Mouse (Mus musculus) brain, embryonic 14.5 days (tissue): ENCODE data around the gene Cdk17. TPM values are rescaled to one million over a fixed set of nuclear protein-coding genes. Genes with fewer than 3 reads are reported as not detected.

Experiments
- DNase-seq: peaks from one replicate; pipeline ENCODE4 v3.0.0-alpha.2; 2011; ENCODE audit warnings: low read depth
- CTCF ChIP-seq: fragments of 200-500 bp; IDR thresholded peaks from 2 replicates; pipeline ENCODE4 v1.5.1; 2012; ENCODE audit warnings: inconsistent platforms, mild to moderate bottlenecking, moderate library complexity, borderline replicate concordance; ENCODE audit not compliant: insufficient read depth, insufficient read length; ENCODE audit errors: extremely low read depth
- POLR2A ChIP-seq: fragments of 200-500 bp; IDR thresholded peaks from 2 replicates; pipeline ENCODE4 v1.6.1; 2012; ENCODE audit warnings: mild to moderate bottlenecking, inconsistent platforms, borderline replicate concordance; ENCODE audit not compliant: poor library complexity, insufficient read depth, insufficient read length, severe bottlenecking; ENCODE audit errors: extremely low read depth
- polyA plus RNA-seq: library from polyadenylated mRNA; depleted of rRNA; stranded (reverse); fragments of >200 nt; gene quantifications from 2 replicates; pipeline ENCODE4 v1.2.3, GENCODE M21; 2012

The Cdk17 gene
- polyA plus RNA-seq, 1 experiment: 70.5 TPM

DNA sequence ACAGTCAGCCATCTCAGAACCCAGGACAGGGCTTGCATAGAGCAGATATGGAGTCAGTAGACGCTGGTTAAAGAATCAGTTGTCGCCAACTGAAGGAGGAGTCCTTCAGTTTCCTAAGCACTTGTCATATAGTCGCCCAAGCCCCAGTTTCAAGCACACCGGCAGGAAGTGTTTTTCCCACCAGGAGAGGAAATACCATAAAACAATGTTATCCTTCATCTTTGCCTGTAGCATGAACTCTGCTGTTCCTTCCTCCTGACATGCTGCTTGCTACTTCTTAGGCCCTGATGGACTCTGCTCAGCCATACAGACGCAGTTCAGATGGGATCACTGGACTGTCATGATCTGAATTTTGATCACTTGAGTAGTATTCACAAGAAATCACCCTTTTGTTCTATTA is 124.8 kb downstream of the Cdk17 start:
- DNase-seq: no peak
- TF ChIP-seq CTCF (no peak), POLR2A (no peak)

- no peak for DNase-seq
- no peak for TF ChIP-seq CTCF
- no peak for TF ChIP-seq POLR2A
These were observed 127.0 kb downstream of the Cdk17 start for GRCm38 (mm10) chr10:93287551-93288145.

DNA sequence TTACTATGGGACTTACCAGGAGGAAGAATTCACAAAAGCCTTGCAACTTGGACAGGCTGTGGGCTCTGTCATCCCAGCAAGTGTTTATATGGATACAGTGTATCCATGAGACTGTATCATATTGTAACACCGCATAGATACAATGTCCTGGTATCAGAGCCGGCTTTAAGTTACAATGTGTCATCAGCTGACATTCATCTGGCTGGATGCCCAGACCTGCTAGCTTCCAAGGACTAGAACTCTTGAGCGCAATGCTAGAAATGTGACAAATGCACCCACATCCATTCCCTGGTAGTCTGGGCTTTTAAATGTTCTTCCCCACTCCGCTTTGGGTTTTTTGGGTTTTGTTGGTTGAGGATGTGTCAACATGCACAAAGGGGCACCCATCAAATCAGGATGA is 127.7 kb downstream of the Cdk17 start:
- TF ChIP-seq CTCF: no peak
- TF ChIP-seq POLR2A: no peak
- peak; percentile 77 for DNase-seq

GRCm38 (mm10) chr10:93289404-93289803 is 128.7 kb downstream of the Cdk17 start:
- no peak for TF ChIP-seq CTCF
- TF ChIP-seq POLR2A: no peak
- DNase-seq: peak; percentile 80

- peak; percentile 80 for DNase-seq
- peak; percentile 78 for TF ChIP-seq CTCF
- no peak for TF ChIP-seq POLR2A
These were observed 130.7 kb downstream of the Cdk17 start for GRCm38 (mm10) chr10:93291352-93291751.

GRCm38 (mm10) chr10:93291843-93292242 is 131.2 kb downstream of the Cdk17 start:
- DNase-seq: peak; percentile 93
- no peak for TF ChIP-seq POLR2A
- peak; percentile 90 for TF ChIP-seq CTCF

DNA sequence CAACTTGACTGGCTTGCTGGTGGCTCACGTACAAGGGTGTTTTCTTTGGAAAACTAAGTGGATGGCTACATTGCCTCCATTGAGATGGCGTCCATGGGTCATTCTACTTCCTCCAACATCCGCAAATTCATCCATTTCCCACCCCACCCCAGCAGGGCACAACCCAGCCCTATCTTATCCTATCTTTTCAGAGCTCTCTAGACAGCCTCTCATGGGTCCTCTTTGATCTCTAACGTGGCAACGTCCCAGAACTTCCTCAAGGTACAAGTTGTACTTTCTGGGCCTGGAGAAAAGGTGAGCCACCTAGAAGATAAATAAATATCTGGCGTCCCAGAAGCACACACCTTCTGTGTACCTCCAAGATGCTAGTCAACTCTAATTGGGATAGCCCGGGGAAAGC is 132.9 kb downstream of the Cdk17 start:
- TF ChIP-seq POLR2A (no peak), CTCF (no peak)
- DNase-seq: no peak

GRCm38 (mm10) chr10:93294547-93295219 is 134.0 kb downstream of the Cdk17 start:
- no peak for TF ChIP-seq POLR2A
- no peak for TF ChIP-seq CTCF

GRCm38 (mm10) chr10:93297774-93298173 is 137.1 kb downstream of the Cdk17 start:
- TF ChIP-seq POLR2A: no peak
- DNase-seq: no peak

More at GRCm38 (mm10) chr10:93294547-93295219, 134.0 kb downstream of the Cdk17 start:
- no peak for DNase-seq

DNA sequence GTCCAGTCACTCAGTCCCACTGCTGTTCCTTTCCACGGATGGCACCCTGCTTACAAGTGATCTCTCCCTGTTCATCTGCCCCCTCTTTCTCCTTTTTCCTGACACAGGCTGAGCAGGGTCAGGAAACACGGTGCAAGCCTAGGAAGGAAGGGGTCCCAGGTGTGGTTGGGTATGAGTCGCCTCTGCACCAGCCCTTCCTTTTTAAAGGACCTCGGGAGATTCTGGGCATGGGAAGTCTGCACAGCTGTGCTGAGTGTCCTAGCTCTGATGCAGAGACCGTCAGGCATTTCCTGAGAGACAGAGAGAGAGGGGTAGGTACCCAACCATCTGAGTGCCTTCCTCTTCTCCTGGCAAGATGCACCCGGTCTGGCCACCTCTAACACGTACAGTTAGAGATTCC is 137.5 kb downstream of the Cdk17 start:
- TF ChIP-seq CTCF: no peak
- no peak for TF ChIP-seq POLR2A
- no peak for DNase-seq

DNA sequence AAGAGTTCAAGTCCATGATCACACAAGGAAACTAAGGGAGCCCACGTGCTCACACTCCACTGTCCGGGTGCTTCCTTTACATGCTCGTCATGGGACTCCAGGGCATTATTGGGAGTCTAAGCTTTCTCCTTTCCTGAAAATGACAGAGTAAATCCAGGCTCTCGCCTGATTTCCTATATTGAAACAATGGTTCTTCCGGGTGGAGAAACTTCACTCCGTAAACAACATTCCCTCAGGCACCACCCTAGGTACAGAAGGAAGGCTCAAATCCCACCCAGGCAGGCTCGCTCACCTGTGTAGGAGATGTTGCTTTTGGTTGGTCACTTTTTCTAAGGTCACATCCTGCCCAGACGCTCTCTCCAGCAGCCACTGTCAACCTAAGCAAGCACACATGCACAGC is 141.2 kb downstream of the Cdk17 start:
- no peak for DNase-seq
- TF ChIP-seq POLR2A (no peak), CTCF (no peak)

GRCm38 (mm10) chr10:93303231-93303630 is 142.6 kb downstream of the Cdk17 start:
- DNase-seq: no peak
- no peak for TF ChIP-seq CTCF
- TF ChIP-seq POLR2A: no peak
